Mouse (Mus musculus) heart, embryonic 16.5 days (tissue): ENCODE measurements around the gene Atp6v1b1. TPM values are rescaled to one million over a fixed set of nuclear protein-coding genes. Genes with fewer than 3 reads are reported as not detected.

Experiments used
- ATAC-seq: fragments of 200-750 bp; cut with Nextera tagmentation; replicated peaks from 2 replicates; pipeline ENCODE4 v1.8.0; 2017; ENCODE audit warnings: moderate number of reproducible peaks; ENCODE audit not compliant: insufficient read depth, low FRiP score; ENCODE audit errors: extremely low read depth
- H3K27ac ChIP-seq: fragments of 300-500 bp; sonication (generic); 2 replicates; pipeline ENCODE4 v1.5.1; 2014; ENCODE audit warnings: mild to moderate bottlenecking, low read length, control low read depth, moderate library complexity
- H3K27me3 ChIP-seq: fragments of 300-500 bp; sonication (generic); 2 replicates; pipeline ENCODE4 v1.6.1; 2014; ENCODE audit warnings: low read length, mixed read lengths; ENCODE audit not compliant: control insufficient read depth, insufficient read depth
- H3K36me3 ChIP-seq: fragments of 300-500 bp; sonication (generic); 2 replicates; pipeline ENCODE4 v1.6.1; 2014; ENCODE audit not compliant: control insufficient read depth, insufficient read depth
- H3K4me1 ChIP-seq: fragments of 300-500 bp; sonication (generic); 2 replicates; pipeline ENCODE4 v1.6.1; 2014; ENCODE audit warnings: low read length, mixed read lengths; ENCODE audit not compliant: control insufficient read depth, insufficient read depth
- H3K4me2 ChIP-seq: fragments of 300-500 bp; sonication (generic); 2 replicates; pipeline ENCODE4 v1.6.1; 2014; ENCODE audit warnings: low read depth, mild to moderate bottlenecking, control low read depth, low read length
- H3K4me3 ChIP-seq: fragments of 300-500 bp; sonication (generic); 2 replicates; pipeline ENCODE4 v1.5.1; 2014; ENCODE audit warnings: mild to moderate bottlenecking, control low read depth, low read length
- H3K9ac ChIP-seq: fragments of 300-500 bp; sonication (generic); 2 replicates; pipeline ENCODE4 v1.6.1; 2014; ENCODE audit warnings: low read length, control low read depth
- H3K9me3 ChIP-seq: fragments of 300-500 bp; sonication (generic); replicated peaks from 2 replicates; pipeline ENCODE4 v1.6.1; 2016; ENCODE audit warnings: low read length; ENCODE audit not compliant: control insufficient read depth
- WGBS: fragments of 180-500 bp; shearing (Covaris S2); extraction: QIAGEN DNeasy Blood & Tissue Kit; methylation state at CpG from one replicate; pipeline ENCODE4 v1.1.7; 2014; 5-methylcytosine and 5-hydroxymethylcytosine counted together
- polyA plus RNA-seq: library from polyadenylated mRNA; unstranded; fragments of >200 nt; fragmentation: Nextera tagmentation; extraction: Ambion mirVana; gene quantifications from 2 replicates; pipeline ENCODE4 v1.2.1, GENCODE M21; 2015

Gene Atp6v1b1
- polyA plus RNA-seq, 1 experiment from 2014 or later = 0.09 TPM

DNA sequence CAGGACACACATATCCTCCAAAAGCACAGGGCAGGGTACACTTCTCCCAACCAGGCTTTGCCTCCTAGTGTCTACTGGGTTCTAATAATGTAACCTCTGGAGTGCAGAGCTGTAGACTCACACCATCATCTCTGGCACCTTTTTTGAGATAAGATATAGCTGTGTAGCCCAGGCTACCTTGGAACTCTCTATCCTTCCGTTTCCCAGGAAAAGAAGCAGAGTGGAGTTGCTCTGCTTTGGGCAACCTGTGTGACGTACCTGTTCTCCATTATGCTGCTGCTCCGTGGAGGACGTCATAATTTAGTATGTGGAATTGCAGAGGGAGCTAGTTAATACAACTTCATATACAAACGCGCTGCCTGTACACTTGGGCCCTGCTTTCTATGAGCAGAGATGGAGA is 19.6 kb downstream of the Atp6v1b1 start, which contains the start of gene Ankrd53:
Gene Ankrd53 (plus strand): TSS at position 301 of the 400 bp plus-strand sequence.
- H3K9me3 ChIP-seq = no peaks in the 10 kb centered on the region
- H3K9ac ChIP-seq = peak within 1 kb of the TSS; percentile 8
- H3K27me3 ChIP-seq = peaks cover 40% of the 10 kb centered on the region
- peak within 1 kb of the TSS; percentile 61 for H3K4me2 ChIP-seq
- no peak within 1 kb of the TSS for H3K27ac ChIP-seq
- H3K36me3 ChIP-seq = no peaks in the 10 kb centered on the region
- WGBS = 32% methylated on average over 6 of the region's 6 CpGs
- peaks cover 6% of the 10 kb centered on the region for H3K4me1 ChIP-seq
- ATAC-seq = no peak
- H3K4me3 ChIP-seq = peak within 1 kb of the TSS; percentile 36

DNA sequence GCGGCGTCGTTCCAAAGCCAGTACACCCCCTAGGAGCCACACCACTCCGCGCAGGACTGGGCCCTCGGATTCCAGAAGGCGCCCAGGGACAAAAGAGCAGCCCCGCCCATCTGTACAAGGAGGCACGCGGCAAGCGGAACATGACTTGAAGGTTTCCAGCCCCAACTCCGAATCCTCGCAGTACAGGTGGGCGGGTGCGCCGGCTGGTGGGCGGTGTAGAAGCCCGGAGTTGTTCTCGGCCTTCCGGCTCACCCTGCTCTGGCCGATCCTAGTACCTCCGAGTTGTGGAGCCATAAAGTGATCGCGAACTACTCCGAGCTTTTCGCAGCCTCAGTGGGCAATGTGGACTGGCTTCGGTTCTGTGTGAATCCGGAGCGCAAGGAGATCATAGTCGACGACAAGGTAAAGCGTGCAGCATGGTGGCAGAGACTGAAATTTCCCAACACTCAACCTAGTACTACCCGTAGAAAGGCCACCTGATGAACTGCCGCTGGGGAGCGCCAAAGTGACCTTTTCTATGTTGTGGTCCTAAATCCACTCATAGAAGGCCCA is 20.2 kb downstream of the Atp6v1b1 start:
- Histone ChIP-seq H3K4me3 (peak overlapping the region; percentile 36), H3K9me3 (no peaks in the 10 kb centered on the region), H3K27ac (no peak overlapping the region), H3K36me3 (no peaks in the 10 kb centered on the region), H3K4me1 (peaks cover 7% of the 10 kb centered on the region), H3K9ac (peak overlapping the region; percentile 8), H3K27me3 (peaks cover 34% of the 10 kb centered on the region), H3K4me2 (peak overlapping the region; percentile 61)
- ATAC-seq = peak; percentile 24; the same call in 1 of the 2 replicates
- WGBS = 1% methylated on average over 35 of the region's 35 CpGs

DNA sequence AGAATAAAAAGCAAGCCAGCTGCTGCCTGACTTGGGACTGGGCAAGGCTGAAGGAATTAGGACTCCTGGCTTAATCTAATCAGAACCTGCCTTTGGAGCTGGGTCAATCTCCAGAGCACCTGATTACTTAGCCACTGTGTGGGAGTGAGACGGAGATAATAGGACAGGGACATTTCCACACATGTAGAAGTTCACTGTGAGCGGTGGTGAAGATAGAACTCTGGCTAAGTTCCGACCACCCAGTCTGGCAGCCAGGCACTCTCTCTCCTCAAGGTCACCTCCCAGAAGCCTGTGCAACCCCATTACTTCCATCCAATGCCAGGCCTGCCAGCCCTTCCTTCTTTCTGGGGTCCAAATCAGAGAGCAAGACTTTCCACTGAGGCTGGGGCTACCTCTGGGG is 24.2 kb downstream of the Atp6v1b1 start:
- Histone ChIP-seq H3K27me3 (peaks cover 4% of the 10 kb centered on the region; the same call in 1 of the 2 replicates), H3K36me3 (peaks cover 15% of the 10 kb centered on the region), H3K4me1 (peaks cover 7% of the 10 kb centered on the region), H3K9ac (no peak overlapping the region), H3K4me2 (no peak overlapping the region), H3K9me3 (no peaks in the 10 kb centered on the region), H3K27ac (peak overlapping the region; percentile 62), H3K4me3 (no peak overlapping the region)
- ATAC-seq = peak; percentile 50; the same call in 1 of the 2 replicates
- WGBS = 34% methylated on average over 3 of the region's 3 CpGs

DNA sequence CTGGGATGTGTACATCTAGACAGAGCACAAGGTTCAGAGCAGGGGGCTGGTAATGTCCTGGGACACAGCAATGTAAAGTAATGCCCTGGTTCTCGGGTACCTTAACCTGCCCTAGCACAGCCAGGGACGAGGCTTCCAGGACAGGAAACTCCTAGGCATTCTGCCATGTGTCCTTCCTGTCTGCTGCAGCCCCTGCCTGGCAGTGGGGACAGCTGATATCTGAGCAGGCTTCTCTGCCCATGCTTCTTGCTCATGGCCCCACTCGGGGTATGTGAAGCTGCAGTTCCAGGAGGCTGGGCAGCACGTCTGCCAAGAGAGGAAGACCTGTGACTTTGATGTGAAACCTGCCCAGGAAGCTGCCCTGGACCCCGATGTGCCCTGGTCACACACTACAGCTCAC is 25.7 kb downstream of the Atp6v1b1 start:
- Histone ChIP-seq H3K4me3 (no peak overlapping the region), H3K36me3 (peaks cover 18% of the 10 kb centered on the region), H3K9ac (no peak overlapping the region), H3K27ac (no peak overlapping the region), H3K27me3 (no peaks in the 10 kb centered on the region), H3K4me2 (no peak overlapping the region), H3K4me1 (peaks cover 5% of the 10 kb centered on the region), H3K9me3 (no peaks in the 10 kb centered on the region)
- WGBS = 60% methylated on average over 5 of the region's 5 CpGs
- ATAC-seq = no peak

DNA sequence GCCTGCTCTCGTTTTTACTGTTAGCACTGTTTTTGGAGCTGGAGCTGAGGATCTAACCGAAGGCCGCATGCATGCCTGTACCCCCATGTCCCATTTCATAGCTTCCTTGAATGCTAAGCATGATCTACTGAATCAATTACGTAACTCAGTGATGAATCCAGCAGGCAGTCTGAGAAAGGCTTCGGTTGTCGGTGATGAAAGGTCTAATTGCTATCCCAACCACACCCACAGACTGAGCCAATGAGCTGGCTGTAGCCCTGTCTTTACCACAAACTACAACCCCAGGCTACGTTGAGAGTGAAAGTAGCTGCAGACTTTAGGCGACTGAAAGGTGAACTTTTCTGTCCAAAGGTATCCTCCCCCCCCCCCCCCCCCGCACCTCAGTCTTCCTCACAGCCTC is 31.3 kb downstream of the Atp6v1b1 start:
- Histone ChIP-seq H3K27me3 (no peaks in the 10 kb centered on the region), H3K27ac (no peak overlapping the region), H3K36me3 (peaks cover 15% of the 10 kb centered on the region), H3K9me3 (no peaks in the 10 kb centered on the region), H3K9ac (peak overlapping the region; percentile 97), H3K4me3 (peak overlapping the region; percentile 96), H3K4me1 (peaks cover 9% of the 10 kb centered on the region), H3K4me2 (peak overlapping the region; percentile 92)
- ATAC-seq = no peak
- 60% methylated on average over 9 of the region's 9 CpGs for WGBS

DNA sequence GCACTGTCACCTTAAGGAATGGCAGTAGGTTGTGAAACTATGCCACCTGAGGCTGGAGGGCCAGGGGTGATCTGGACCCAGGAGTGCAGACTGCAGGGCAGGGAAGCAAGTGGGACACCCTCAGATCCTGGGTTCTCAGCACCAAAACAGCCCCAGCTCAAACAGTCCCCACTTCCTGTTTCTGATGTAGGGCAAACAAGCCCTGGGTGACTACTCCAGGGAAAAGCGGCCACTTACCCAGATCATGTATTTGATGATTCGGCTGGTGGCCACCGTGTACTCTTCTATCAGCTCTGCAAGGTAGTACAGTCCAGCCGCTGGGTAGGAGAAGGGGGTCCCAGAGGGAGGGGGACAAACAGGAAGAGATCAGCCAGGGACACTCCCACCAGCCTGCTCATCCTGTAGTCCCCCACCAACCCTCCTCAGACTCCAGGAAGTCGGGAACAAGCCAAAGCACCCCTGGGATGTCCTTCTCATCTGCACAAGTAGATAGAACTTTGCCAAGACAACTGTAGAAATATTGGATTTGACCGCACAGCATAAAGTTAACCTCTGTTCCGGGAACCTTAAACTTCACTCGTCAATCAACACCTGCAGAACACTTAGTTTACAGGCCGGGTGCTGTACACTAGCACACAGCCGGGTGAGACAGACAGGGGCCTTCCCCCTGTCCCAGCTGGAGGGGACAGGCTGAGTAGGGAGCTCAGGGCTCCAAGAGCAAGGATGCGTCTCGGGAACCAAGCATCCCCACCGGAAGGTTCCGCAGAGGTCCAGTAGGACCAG is 32.2 kb downstream of the Atp6v1b1 start:
- Histone ChIP-seq H3K27me3 (no peaks in the 10 kb centered on the region), H3K4me1 (peaks cover 9% of the 10 kb centered on the region), H3K36me3 (peaks cover 8% of the 10 kb centered on the region), H3K27ac (peak overlapping the region; percentile 95), H3K9me3 (no peaks in the 10 kb centered on the region), H3K4me3 (peak overlapping the region; percentile 96), H3K9ac (peak overlapping the region; percentile 97), H3K4me2 (peak overlapping the region; percentile 92)
- WGBS = 1% methylated on average over 14 of the region's 14 CpGs
- ATAC-seq = no peak

DNA sequence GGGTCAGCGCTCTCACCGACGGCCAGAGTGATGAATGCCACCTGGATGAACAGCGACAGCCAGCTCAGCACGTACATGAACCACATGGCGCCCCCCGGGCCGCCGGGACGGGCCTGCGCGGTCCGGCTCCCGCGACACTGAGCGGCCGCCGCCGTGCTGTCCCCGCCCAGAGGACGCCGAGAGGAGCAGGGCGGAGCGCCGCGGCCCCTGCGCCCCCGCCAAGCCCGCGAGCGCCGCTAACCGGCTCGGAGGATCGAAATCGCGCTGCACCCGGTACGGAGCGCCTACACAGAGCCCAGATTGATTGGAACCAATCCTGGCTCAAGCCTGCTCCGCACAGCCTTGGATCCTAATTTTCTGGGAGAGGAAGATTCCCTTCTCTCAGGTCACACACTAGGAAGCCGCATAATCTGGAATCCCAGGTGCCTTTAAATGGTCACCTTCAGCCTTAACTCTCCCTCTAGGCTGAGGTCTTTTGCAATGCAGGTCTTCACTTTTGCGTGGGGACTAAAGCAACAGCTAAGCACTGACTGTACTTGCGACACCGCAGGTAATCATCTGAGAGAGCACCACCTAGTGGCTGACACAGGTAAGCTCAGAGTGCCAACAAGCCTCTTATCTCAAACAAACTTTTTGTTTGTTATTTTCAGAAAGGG is 33.0 kb downstream of the Atp6v1b1 start, which contains the start of gene Tex261:
Gene Tex261 (minus strand): TSS at position 176 of the 656 bp plus-strand sequence.
- peak within 1 kb of the TSS; percentile 96 for H3K4me3 ChIP-seq
- no peaks in the 10 kb centered on the region for H3K9me3 ChIP-seq
- peaks cover 9% of the 10 kb centered on the region for H3K4me1 ChIP-seq
- H3K4me2 ChIP-seq = peak within 1 kb of the TSS; percentile 92
- peak within 1 kb of the TSS; percentile 97 for H3K9ac ChIP-seq
- peaks cover 5% of the 10 kb centered on the region for H3K36me3 ChIP-seq
- peak within 1 kb of the TSS; percentile 95 for H3K27ac ChIP-seq
- H3K27me3 ChIP-seq = no peaks in the 10 kb centered on the region
- WGBS = under 1% methylated on average over 42 of the region's 45 CpGs
- peak; percentile 95 for ATAC-seq

DNA sequence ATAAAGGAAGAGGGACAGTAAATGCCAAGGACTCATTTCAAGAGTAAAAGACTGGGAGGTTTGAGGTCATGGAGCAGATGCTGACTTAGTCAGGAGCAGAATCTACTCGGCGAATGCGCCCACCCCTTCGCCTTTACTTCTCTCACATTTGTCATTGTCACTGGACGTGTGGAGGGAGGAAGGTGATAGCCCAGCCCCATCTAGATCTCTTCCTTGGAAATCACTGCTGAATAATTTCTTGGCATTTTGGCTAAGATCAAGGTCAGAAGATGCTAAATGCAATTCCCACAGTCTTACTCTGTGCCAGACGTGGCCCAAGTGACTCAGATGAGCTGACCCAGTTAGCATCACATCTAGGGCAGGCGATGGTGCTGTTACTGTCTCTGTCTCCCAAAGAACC is 35.5 kb downstream of the Atp6v1b1 start:
- Histone ChIP-seq H3K4me3 (no peak overlapping the region), H3K9ac (no peak overlapping the region), H3K9me3 (no peaks in the 10 kb centered on the region), H3K27me3 (no peaks in the 10 kb centered on the region), H3K36me3 (no peaks in the 10 kb centered on the region), H3K4me1 (peaks cover 9% of the 10 kb centered on the region), H3K4me2 (no peak overlapping the region), H3K27ac (no peak overlapping the region)
- ATAC-seq = no peak
- WGBS = 80% methylated on average over 7 of the region's 7 CpGs

DNA sequence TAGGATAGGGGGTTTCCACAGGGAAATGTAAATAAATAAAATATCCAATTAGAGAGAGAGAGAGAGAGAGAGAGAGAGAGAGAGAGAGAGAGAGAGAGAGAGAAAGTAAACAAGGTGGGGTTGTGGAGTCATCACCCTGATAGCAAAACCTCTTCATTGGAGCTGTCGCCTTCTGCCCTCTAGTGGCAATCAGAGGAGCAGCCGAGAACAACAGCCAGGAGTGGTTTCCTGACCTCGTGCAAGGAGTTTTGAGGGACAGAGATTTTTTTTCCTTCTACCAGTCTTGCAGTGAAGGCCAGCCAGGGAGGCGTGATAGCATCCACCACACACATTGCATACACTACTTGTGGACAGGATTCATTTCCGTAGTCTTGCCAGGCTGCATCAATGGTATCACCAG is 36.2 kb downstream of the Atp6v1b1 start:
- no peaks in the 10 kb centered on the region for H3K27me3 ChIP-seq
- no peak for ATAC-seq
- no peak overlapping the region for H3K4me2 ChIP-seq
- H3K9me3 ChIP-seq = no peaks in the 10 kb centered on the region
- H3K36me3 ChIP-seq = no peaks in the 10 kb centered on the region
- H3K4me3 ChIP-seq = no peak overlapping the region
- peaks cover 8% of the 10 kb centered on the region for H3K4me1 ChIP-seq
- H3K27ac ChIP-seq = no peak overlapping the region
- WGBS = 8% methylated on average over 5 of the region's 5 CpGs
- no peak overlapping the region for H3K9ac ChIP-seq
